Mouse (Mus musculus) stomach, embryonic 15.5 days (tissue): ENCODE results near the gene Mcm2. TPM values are rescaled to one million over a fixed set of nuclear protein-coding genes. Genes with fewer than 3 reads are reported as not detected.
A peak's percentile ranks its signal among the peaks of the same experiment; 100 is the strongest.

ENCODE experiments used
- ATAC-seq: fragments of 200-750 bp; cut with Nextera tagmentation; 2 replicates; pipeline ENCODE4 v1.8.0; 2017; ENCODE audit warnings: low read depth, moderate number of reproducible peaks, moderate TSS enrichment; ENCODE audit not compliant: insufficient read depth, low FRiP score
- H3K27ac ChIP-seq: fragments of 300-500 bp; sonication (generic); 2 replicates; pipeline ENCODE4 v1.5.1; 2015; ENCODE audit warnings: mild to moderate bottlenecking, inconsistent platforms
- H3K27me3 ChIP-seq: fragments of 300-500 bp; sonication (generic); replicated peaks from 2 replicates; pipeline ENCODE4 v1.6.1; 2015; ENCODE audit warnings: inconsistent platforms
- H3K36me3 ChIP-seq: fragments of 300-500 bp; sonication (generic); 2 replicates; pipeline ENCODE4 v1.6.1; 2015; ENCODE audit warnings: inconsistent platforms
- H3K4me1 ChIP-seq: fragments of 300-500 bp; sonication (generic); 2 replicates; pipeline ENCODE4 v1.6.1; 2015; ENCODE audit warnings: inconsistent platforms
- H3K4me2 ChIP-seq: fragments of 300-500 bp; sonication (generic); 2 replicates; pipeline ENCODE4 v1.6.1; 2015; ENCODE audit warnings: mild to moderate bottlenecking, inconsistent platforms
- H3K4me3 ChIP-seq: fragments of 300-500 bp; sonication (generic); replicated peaks from 2 replicates; pipeline ENCODE4 v1.5.1; 2015; ENCODE audit warnings: inconsistent platforms
- H3K9ac ChIP-seq: fragments of 300-500 bp; sonication (generic); 2 replicates; pipeline ENCODE4 v1.6.1; 2015; ENCODE audit warnings: inconsistent platforms
- H3K9me3 ChIP-seq: fragments of 300-500 bp; sonication (generic); 2 replicates; pipeline ENCODE4 v1.6.1; 2016; ENCODE audit warnings: inconsistent platforms
- WGBS: fragments of 180-500 bp; shearing (Covaris S2); methylation state at CpG from one replicate; pipeline ENCODE4 v1.1.7; 2015; 5-methylcytosine and 5-hydroxymethylcytosine counted together
- polyA plus RNA-seq: library from polyadenylated mRNA; unstranded; fragments of >200 nt; fragmentation: Nextera tagmentation; extraction: Ambion mirVana; gene quantifications from 2 replicates; pipeline ENCODE4 v1.2.1, GENCODE M21; 2015

The Mcm2 gene
- polyA plus RNA-seq, 1 experiment from 2014 or later: 105 TPM

DNA sequence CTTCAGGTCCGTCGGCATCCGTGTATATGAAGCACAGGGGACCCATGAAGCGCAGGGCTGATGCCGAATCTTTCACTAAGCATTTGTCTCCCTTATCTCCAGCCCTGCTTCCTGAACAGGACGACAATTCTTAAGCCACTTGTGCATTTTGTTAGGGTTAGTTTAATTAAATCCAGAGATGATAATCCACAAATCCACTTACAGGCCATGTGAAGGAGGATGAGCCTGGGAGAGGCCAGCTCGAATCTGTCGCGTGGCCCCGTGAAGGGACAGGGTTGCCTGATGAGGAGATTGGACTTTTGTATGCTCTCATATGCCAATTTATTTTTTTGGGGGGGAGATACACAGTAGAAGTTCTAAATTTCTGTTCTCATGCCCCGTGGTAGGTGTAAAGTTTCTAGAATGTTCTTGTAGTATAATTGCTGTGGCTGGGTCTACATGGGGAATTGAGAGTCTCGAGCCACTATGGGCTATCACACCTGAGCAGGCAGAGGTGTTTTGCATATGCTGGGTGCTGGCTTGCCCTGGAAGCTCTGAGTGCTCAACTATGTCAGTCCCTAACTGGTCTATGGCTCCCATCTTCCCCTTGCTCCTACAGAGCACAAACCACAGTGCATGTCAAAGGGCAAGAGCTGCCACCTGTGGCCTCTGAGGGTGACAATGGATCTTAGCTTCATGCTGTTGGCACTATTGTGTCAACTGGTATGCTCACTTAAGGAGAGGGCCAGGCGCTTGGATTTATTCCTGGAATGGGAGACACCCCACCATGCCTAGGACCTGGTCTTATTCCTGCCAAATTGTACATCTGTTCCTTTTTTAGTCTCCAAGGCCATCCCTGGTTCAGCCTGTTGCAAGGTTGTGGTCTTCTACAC lies 38.0 kb upstream of the Mcm2 start:
- Histone ChIP-seq H3K27ac (no peak overlapping the region), H3K9ac (no peak overlapping the region), H3K4me3 (no peak overlapping the region), H3K27me3 (no peaks in the 10 kb centered on the region), H3K4me1 (peaks cover 13% of the 10 kb centered on the region), H3K9me3 (no peaks in the 10 kb centered on the region), H3K4me2 (no peak overlapping the region), H3K36me3 (no peaks in the 10 kb centered on the region)
- WGBS: 71% methylated on average over 13 of the region's 13 CpGs
- no peak for ATAC-seq

DNA sequence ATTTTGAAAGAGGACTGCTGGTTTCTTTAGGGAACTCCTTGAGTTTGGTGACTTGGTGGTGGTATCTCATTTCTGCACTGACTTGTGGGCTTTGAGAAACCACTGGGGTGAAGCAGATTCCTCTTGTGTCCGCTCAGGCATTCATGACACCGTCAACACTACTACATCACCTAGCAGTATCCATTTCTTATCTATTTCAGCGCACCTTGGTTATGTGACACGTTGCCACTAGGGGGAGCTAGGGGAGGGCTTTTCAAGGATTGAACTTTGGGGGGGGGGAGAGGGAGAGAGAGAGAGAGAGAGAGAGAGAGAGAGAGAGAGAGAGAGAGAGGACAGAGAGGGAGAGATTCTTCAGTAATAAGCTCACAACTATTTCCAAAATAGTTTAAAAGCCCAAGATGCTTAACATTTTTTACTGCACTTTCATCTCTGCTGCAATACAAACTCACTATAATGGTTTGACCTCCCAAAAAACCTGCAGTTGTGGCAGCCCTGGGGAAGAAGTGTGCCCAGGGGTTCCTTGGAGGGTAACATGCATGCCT lies 37.2 kb upstream of the Mcm2 start:
- Histone ChIP-seq H3K4me2 (no peak overlapping the region), H3K4me3 (no peak overlapping the region), H3K9me3 (no peaks in the 10 kb centered on the region), H3K36me3 (no peaks in the 10 kb centered on the region), H3K27me3 (no peaks in the 10 kb centered on the region), H3K4me1 (peaks cover 13% of the 10 kb centered on the region), H3K27ac (no peak overlapping the region), H3K9ac (no peak overlapping the region)
- no peak for ATAC-seq
- 14% methylated on average over 4 of the region's 4 CpGs for WGBS

- no peak for ATAC-seq
- 13% methylated on average over 4 of the region's 4 CpGs for WGBS
- Histone ChIP-seq H3K9ac (no peak overlapping the region), H3K4me1 (peaks cover 13% of the 10 kb centered on the region), H3K27me3 (no peaks in the 10 kb centered on the region), H3K27ac (no peak overlapping the region), H3K4me2 (no peak overlapping the region), H3K4me3 (no peak overlapping the region), H3K9me3 (no peaks in the 10 kb centered on the region), H3K36me3 (no peaks in the 10 kb centered on the region)
Observed at GRCm38 (mm10) chr6:88934816-88935215, 36.2 kb upstream of the Mcm2 start.

DNA sequence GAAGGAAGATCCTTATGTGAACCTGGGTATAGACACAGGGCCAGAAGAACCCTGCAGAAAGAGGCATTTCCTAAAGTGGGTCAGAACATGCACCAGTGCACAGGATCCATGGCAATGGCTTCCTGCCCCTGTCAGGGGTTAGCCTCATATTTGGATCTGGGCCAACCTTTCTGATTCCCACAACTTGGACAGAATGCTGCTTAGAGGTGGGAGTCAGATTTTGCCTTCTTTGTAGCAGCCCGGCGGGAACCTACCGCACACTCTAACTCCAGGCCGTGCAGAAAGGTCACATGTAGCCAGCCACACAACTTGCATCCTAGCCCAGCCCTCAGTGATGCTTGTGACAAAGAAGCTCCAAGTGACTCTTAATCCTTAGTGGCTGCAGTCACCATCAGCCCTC lies 35.6 kb upstream of the Mcm2 start:
- Histone ChIP-seq H3K9ac (no peak overlapping the region), H3K4me1 (peaks cover 13% of the 10 kb centered on the region), H3K4me3 (no peak overlapping the region), H3K27me3 (no peaks in the 10 kb centered on the region), H3K9me3 (no peaks in the 10 kb centered on the region), H3K27ac (no peak overlapping the region), H3K4me2 (no peak overlapping the region), H3K36me3 (no peaks in the 10 kb centered on the region)
- WGBS: 64% methylated on average over 4 of the region's 4 CpGs
- ATAC-seq: no peak

GRCm38 (mm10) chr6:88931449-88931848 lies 32.9 kb upstream of the Mcm2 start:
- Histone ChIP-seq H3K36me3 (no peaks in the 10 kb centered on the region), H3K27me3 (no peaks in the 10 kb centered on the region), H3K4me2 (no peak overlapping the region), H3K4me1 (peaks cover 18% of the 10 kb centered on the region), H3K9ac (no peak overlapping the region), H3K4me3 (no peak overlapping the region), H3K9me3 (no peaks in the 10 kb centered on the region), H3K27ac (no peak overlapping the region)
- no peak for ATAC-seq
- WGBS: 71% methylated on average over 2 of the region's 2 CpGs

DNA sequence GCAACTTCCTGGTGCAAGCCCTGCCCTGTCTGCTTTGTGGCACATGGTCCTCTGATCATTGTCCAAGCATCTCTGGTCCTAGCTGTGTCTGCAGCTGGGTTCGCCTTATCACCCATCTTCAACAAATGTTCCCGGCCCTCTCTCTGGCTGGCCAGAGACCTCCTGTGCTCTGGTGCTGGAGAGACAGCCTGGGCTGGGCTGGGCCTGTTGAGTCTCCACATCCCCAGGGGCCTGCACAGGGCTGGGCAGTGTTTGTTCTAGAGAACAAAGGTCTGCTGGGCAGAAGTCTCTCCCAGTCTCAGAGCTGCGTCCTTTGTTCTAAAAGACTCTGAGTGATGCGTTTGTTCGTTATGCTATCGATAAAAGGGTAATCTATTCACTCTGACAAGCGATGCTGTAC lies 31.5 kb upstream of the Mcm2 start:
- Histone ChIP-seq H3K9ac (no peak overlapping the region), H3K27ac (no peak overlapping the region), H3K4me1 (peaks cover 25% of the 10 kb centered on the region), H3K9me3 (no peaks in the 10 kb centered on the region), H3K4me3 (no peak overlapping the region), H3K4me2 (no peak overlapping the region), H3K36me3 (no peaks in the 10 kb centered on the region), H3K27me3 (no peaks in the 10 kb centered on the region)
- ATAC-seq: no peak
- WGBS: 65% methylated on average over 7 of the region's 7 CpGs

DNA sequence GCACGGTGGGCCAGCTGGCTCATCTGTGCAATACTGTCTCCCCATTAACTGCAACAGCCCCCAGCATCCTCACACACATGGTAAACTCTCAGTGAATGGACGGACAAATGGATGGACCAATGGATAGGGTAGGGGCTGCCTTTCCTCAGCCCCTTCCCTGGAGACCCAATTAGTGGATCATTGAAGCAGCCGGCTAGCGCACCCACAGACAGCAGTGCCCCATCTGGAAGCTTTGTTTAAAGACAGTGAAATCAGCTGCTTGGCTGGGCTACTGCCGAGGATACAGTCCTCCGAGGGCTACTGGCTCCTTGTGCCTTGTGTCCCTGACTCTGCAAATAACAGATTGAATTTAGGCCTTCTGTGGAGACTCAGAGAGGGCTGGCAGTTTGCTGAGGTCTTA lies 30.9 kb upstream of the Mcm2 start:
- no peak for ATAC-seq
- no peak overlapping the region for H3K4me3 ChIP-seq
- no peak overlapping the region for H3K27ac ChIP-seq
- WGBS: 57% methylated on average over 6 of the region's 6 CpGs
- no peaks in the 10 kb centered on the region for H3K36me3 ChIP-seq
- peaks cover 21% of the 10 kb centered on the region for H3K4me1 ChIP-seq
- no peak overlapping the region for H3K9ac ChIP-seq
- no peaks in the 10 kb centered on the region for H3K27me3 ChIP-seq
- H3K4me2 ChIP-seq: no peak overlapping the region
- H3K9me3 ChIP-seq: no peaks in the 10 kb centered on the region

GRCm38 (mm10) chr6:88928576-88928975 lies 30.0 kb upstream of the Mcm2 start:
- 69% methylated on average over 5 of the region's 5 CpGs for WGBS
- Histone ChIP-seq H3K4me1 (peaks cover 24% of the 10 kb centered on the region), H3K36me3 (no peaks in the 10 kb centered on the region), H3K27ac (no peak overlapping the region), H3K4me2 (no peak overlapping the region), H3K27me3 (no peaks in the 10 kb centered on the region), H3K9me3 (no peaks in the 10 kb centered on the region), H3K4me3 (no peak overlapping the region), H3K9ac (no peak overlapping the region)
- ATAC-seq: no peak

DNA sequence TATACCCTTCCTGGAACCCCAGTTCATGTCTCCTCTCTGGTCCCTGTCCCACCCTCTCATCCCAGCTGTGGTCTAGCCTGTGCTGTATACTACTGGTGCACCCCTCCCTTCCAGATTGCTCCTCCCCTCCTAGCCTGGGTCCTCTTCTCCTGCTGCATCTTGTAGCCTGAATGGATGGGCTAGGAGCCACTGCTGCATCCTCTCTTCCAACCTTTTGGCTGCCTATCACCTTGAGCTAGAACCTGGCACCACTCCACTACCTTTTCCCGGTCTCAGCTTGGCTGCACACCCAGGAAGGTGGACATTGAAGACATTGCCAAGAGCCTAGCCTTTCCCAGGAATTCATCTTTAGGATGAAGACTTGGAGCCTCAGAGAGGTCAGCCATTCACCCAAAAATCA lies 29.4 kb upstream of the Mcm2 start:
- WGBS: 72% methylated on average over 1 of the region's 1 CpGs
- no peaks in the 10 kb centered on the region for H3K27me3 ChIP-seq
- no peak overlapping the region for H3K4me3 ChIP-seq
- H3K36me3 ChIP-seq: no peaks in the 10 kb centered on the region
- H3K9me3 ChIP-seq: no peaks in the 10 kb centered on the region
- ATAC-seq: no peak
- H3K4me2 ChIP-seq: no peak overlapping the region
- H3K4me1 ChIP-seq: peaks cover 24% of the 10 kb centered on the region
- no peak overlapping the region for H3K9ac ChIP-seq
- no peak overlapping the region for H3K27ac ChIP-seq

GRCm38 (mm10) chr6:88927595-88927994 lies 29.0 kb upstream of the Mcm2 start:
- H3K27ac ChIP-seq: no peak overlapping the region
- no peaks in the 10 kb centered on the region for H3K36me3 ChIP-seq
- no peaks in the 10 kb centered on the region for H3K9me3 ChIP-seq
- no peak overlapping the region for H3K4me3 ChIP-seq
- H3K4me1 ChIP-seq: peaks cover 24% of the 10 kb centered on the region
- H3K4me2 ChIP-seq: no peak overlapping the region
- no peak for ATAC-seq
- no peak overlapping the region for H3K9ac ChIP-seq
- 13% methylated on average over 2 of the region's 2 CpGs for WGBS
- no peaks in the 10 kb centered on the region for H3K27me3 ChIP-seq

DNA sequence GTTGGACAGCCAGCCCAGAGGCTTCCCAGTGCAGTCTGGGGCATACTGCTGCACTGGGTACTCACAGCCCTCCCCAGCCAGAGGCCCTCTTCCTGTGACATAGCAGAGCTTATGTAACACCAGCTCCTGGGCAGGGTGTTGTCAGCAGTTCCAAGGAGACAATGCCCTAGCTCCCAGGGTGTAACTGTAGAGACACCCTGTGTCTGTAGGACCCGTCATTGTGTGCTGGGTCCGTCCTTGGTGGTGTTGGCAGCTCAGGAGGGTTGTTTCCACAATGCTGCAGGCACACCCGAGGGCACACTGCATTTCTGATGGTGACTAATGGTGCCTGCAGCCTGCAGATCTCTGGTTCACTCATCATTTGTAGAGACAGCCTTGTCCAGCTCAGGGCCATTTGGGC lies 28.3 kb upstream of the Mcm2 start:
- no peak for ATAC-seq
- Histone ChIP-seq H3K4me2 (no peak overlapping the region), H3K27ac (no peak overlapping the region), H3K36me3 (no peaks in the 10 kb centered on the region), H3K27me3 (no peaks in the 10 kb centered on the region), H3K4me1 (peaks cover 24% of the 10 kb centered on the region), H3K4me3 (no peak overlapping the region), H3K9ac (no peak overlapping the region), H3K9me3 (no peaks in the 10 kb centered on the region)
- 33% methylated on average over 3 of the region's 3 CpGs for WGBS

- H3K27me3 ChIP-seq: no peaks in the 10 kb centered on the region
- peak overlapping the region; percentile 52; the same call in 1 of the 2 replicates for H3K27ac ChIP-seq
- H3K4me1 ChIP-seq: peaks cover 24% of the 10 kb centered on the region
- WGBS: 23% methylated on average over 4 of the region's 4 CpGs
- H3K9ac ChIP-seq: no peak overlapping the region
- no peaks in the 10 kb centered on the region for H3K36me3 ChIP-seq
- no peak overlapping the region for H3K4me3 ChIP-seq
- ATAC-seq: peak; percentile 63; the same call in 1 of the 2 replicates
- no peak overlapping the region for H3K4me2 ChIP-seq
- no peaks in the 10 kb centered on the region for H3K9me3 ChIP-seq
Observed at GRCm38 (mm10) chr6:88925640-88926205, 27.1 kb upstream of the Mcm2 start.
